Mouse (Mus musculus): ENCODE measurements at regions not wholly inside any gene's neighbourhood (a gene's known extent, or its start where the extent isn't known, plus 50 kb on each side); places are given as distances from the start of the nearest gene placed in this dataset.
"Not testable (repeated sequence)": the region's sequence is repeated elsewhere in the genome, so short reads cannot be mapped to it uniquely, and the experiment has no call there.

DNA sequence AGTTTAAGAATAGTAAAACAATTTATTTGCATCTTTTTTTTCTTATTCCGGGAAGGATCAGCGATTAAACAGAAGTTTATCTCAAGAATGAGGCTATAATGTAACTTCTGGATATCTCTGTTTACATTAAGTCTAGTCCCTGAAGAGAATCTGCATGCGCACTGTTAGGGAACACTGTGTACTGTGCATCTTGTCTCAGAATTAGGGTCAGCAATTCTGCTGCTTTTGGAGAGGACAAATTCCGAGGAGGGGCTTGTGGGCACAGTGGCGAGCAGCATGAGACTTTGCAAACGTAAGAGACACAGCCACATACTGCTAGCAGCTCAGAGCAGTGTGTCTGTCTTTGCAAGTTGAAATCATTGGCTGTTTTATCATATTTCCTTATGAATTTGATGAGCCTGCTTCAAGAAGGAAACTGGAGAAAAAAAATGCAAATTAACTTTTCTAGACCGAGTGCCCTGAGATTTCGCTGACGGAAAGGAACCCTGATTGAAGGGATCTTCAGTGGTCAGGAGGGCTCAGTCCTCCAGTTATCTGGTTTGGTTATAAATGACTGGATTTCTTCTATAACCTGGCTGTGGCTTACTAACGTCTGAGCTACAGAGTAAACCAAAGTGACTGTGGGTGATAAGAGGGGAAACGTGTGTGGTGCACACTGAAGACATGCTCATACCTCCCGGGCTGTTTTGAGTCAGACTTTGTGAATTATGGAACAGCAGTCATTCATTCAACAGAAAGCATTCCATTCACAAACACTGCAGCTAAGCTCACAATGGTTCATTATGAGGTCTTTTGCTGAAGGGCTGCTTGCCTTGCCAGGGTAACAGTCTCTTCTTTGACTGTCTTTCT is 305.1 kb downstream of the Ets1 start:
- no peak for DNase-seq (ENCODE audit: low spot score)

DNA sequence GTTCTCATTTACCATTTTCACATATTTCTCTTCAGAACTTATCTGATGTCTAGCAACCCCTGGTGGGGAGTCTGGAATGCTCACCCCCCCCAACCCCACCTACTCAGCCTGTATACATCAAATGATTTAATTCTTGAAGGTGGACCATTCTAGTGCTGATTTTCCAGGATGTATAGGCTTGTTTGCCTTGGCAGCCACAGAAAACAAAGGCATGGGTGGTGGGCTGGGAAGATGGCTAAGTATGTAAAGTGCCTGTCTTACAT is 305.7 kb downstream of the Ets1 start:
- no peak for DNase-seq (ENCODE audit: low spot score)

DNA sequence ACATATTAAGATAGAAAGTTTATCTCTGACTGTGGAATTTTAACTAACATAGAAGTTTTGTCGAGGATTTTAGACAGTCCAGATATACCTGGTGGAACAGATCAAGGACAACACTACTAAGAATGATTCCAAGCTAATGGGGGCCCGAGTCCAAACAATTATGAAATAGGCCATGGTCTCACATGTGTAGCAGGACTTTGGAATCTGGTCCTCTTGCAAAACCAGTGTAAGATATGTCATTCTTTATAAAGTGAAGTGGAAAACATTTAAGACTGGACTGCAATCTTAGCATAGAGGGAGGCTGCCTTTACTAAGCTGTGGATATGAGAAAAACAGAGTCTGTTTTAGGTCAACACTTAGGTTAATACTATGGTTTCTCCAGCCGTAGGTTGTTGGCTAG is 311.2 kb downstream of the Ets1 start:
- no peak for DNase-seq (ENCODE audit: low spot score)

DNA sequence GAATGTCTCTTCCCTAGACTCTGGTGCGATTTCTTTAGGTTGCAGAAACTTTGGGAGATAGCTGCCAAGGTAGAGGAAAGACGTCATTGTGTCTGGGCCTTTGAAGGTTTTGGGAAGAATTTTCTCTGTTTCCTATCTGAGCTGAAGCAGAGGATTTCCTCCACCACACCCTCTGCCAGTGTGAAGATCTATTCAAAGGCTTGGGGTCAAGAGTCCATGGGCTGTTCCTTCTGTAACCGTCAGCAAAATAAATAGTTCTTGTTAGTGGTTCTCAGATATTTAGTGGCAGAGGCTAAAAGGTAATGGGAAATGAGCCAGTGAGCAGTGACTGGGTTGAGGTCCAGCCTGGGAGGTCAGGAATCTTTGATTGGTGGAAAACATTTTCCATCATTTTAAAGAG is 313.0 kb downstream of the Ets1 start:
- no peak for DNase-seq (ENCODE audit: low spot score)

DNA sequence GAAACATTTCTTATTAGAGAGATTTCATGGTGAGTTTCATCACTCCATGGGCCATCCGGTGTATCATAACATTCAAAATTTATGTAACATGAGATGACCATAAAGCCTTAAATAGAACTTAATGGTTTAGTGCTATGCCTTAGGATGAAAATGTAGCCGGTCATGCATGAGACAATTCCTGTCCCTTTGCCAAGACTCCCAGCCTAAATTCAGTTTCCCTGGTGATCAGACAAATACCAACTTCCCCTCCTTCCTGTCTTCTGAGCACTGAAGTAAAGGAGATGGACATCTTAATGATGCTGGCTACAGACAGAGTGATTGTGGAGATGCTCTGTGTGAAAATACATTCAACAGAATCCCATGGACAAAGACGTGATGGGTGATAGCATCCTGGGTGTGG is 322.7 kb downstream of the Ets1 start:
- DNase-seq (ENCODE audit: low spot score), result no peak

DNA sequence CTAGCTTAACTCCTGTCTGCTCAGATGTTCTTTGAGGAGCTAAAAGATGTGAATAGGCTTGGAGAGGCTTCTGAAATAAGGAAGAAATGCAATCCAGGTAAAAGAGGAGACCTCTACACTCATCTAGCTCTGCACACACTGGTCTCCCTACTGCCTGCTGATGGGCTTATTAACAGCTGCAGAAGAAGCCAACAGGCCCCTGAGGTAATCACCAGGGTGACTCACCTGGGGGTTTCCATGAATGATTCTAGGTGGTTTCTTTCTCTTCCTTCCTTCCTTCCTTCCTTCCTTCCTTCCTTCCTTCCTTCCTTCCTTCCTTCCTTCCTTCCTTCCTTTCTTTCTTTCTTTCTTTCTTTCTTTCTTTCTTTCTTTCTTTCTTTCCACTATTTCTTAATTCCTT is 323.4 kb downstream of the Ets1 start:
- not testable (repeated sequence) for DNase-seq (ENCODE audit: low spot score)

DNA sequence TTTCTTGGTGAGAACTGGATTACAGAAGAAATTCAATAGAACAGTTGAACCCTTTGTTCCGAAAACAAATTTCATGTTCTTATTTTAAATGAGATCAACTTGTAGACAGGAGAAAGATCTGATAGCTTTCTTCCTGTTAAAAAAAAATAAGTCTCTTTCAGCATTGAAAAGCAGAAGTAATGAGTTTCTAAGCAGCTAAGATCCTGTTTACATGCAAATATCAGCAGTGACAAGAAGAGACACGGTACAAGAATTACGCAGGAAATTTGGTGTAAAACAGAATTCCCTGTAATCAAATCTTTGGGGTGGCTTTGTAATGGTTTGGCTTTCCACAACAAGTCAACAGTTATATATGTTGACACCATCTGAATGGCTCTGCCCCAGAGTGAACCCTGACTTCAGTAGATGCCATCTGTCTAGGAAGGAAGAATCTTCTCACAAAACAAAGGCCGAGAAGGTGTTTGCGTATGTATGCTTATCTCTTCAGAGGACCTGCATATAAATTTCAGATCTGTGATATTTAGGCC is 326.7 kb downstream of the Ets1 start:
- no peak for DNase-seq (ENCODE audit: low spot score)

DNA sequence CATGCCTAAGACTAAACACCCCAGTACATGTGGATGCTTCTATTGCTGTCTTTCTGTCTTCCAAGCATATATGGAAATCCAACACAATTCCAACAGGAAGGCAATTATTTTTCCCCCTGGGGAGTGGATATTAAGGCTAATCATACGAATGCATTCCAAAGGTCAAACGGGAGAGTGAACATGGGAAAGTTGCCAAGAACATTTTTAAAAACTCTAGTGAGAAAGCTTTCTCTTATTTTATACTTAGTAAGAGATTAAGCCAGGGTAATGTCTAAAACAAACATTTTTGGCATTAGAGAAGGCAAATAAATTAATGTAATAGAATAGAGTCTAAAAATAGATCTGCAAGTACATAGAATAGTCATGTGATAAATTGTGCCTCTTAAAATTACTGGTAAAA is 332.4 kb downstream of the Ets1 start:
- DNase-seq (ENCODE audit: low spot score), result no peak

DNA sequence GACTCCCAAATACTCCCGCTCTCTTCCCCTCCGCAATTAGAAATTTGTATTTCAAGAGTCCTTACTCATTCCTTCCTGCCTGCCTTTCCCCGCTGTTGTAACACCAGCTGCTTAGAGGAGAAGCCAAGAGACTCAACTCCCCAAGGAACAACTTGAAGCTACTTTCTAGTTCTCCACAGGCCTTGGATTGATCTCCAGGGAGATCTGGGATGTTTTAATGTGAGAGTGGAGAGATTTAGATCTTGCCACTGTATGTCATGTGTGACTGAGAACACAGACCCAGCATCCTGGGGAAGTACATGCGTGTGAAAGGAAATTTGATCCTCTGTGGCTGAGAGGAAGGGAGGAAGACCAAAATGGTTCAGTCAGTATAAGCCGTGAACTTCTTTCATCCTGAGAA is 335.4 kb downstream of the Ets1 start:
- no peak for DNase-seq (ENCODE audit: low spot score)

DNA sequence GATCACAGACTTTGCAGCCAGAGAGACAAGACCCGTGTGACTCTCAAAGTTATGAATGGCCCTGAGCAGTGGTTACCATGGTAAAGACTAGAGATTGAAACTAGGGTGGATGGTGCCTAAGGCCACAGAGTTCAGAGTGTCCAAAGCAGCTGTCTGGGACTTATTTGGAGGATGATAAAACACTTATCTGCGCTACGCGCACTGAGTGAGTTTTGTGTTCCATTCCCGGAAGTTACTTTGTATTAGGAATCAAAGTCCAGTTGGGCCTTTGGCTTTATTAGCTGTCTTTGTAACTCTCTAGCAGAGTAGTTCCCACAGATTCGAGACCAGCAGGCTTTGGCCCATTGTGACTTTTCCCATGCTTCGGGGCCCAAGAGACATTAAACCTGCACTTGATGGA is 335.9 kb downstream of the Ets1 start:
- no peak for DNase-seq (ENCODE audit: low spot score)

DNA sequence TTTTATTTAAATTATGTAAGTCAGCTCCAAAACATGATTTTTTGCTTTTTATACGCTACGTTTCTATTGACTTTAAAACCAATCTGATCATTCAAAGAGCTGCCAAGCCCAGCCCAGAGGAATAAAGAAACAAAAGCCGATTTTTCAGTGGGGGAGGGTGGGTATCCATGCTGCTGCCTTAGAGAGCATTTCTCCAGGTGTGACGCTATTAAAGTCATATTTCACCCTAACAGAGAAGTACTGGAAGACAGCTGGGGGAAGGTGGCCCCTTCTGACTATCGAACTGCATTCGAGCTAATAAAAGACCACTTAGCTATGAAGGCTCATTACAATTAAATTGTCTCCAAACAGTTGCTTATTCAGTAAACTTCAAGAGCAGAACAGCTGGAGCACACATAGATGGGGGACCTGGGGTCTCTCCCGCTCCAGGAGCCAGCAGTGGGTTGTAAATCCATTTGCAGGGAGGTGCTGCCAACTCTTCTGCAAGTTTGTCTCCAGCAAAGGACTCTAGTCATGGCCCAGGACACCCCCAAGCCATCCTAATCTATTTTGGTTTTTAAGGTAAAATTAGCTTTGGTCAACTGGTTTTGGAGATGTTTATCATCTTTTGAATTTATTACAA is 336.5 kb downstream of the Ets1 start:
- DNase-seq (ENCODE audit: low spot score), result no peak

DNA sequence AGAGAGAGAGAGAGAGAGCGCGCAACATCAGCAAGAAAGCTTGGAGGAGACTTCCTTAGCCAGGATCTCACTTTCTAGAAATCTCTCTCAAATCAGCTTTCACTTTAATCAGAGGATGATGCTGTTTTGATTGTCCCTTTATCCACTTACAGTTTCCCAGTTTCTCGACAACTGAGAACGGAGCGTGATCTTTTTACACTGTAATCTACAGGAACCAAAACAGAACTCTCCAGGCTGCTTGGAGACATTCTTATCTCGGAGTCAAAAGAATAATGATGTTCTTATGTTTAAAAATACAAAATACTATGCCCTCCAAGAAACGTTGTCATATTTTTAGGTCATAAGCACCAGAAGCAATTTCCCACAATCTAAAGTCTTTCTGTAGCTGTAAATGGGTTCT is 341.7 kb downstream of the Ets1 start:
- DNase-seq (ENCODE audit: low spot score), result no peak

DNA sequence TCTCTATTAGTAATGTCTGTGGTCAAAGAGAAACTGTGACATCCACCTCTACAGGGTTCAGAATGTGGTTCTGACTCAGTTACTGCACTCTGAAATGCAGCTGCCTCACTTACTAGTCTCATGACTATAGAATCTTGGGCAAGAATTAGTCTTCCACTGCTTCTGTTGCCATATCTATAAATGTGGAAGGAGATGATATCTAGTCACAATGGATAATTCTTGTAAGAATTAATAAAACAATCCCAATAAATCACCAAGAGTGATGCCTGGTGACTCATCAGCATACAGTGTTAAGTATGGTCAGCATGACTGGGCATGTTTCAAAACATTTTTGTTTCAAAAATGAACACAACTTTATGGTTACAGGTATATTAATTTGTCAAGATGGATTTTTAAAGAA is 344.8 kb downstream of the Ets1 start:
- no peak for DNase-seq (ENCODE audit: low spot score)

DNA sequence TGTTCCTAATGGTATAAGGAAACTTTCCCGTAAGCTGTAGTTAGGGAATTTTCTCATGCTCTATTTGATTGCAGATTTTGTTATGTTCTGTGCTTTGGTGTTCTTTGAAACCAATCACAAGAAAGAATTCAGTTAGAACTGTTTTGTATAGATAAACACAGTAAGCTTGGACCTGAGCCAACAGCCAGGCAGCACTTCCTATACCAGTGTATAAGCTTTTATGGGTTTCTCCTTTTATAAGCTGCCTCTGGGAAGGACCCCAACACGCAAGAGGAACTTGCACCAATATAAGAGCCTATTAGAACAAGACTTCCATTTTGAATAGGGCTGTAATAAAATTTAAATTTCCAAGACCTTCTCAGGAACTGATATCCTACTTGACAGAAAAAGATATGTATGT is 347.2 kb downstream of the Ets1 start:
- DNase-seq (ENCODE audit: low spot score), result no peak

DNA sequence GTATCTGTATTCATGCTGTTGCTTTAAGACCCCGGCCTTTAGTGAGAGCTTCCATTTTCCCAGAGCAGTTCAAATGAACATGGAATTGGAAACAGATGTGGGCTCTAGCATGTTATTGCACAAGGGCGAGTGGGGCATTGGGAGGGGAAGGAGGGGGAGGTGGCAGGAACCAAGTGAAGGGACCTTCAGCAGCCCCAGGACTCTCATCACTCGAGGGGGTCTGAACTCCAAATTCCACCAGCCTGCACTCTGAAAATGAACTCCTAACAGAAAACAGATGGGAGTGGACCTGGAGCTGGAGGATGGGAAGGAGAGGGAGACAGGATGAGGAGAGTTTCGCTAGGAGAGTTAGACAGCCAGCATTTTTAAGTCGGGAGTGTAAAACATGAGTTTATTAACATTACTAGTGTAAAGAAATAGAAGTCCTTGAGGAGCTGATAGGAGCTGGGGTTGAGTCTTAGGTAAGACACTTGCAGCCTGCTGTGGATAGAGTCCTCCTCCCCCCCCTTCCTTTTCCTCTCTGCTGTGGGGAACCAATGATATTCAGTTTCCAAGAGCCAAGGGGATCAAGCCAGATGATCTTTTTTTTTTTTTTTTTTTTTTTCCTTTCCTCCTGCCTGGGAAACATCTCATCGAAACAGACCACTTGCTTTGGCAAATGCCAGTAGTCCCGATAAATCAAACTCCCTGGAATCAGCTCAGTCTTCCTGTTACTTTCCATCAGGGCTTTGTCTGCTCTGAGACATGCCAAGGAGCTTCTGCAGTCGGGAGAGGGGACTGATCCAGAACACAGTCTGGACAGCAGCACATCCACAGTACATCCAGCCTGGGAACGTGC is 351.0 kb downstream of the Ets1 start:
- DNase-seq (ENCODE audit: low spot score), result no peak

DNA sequence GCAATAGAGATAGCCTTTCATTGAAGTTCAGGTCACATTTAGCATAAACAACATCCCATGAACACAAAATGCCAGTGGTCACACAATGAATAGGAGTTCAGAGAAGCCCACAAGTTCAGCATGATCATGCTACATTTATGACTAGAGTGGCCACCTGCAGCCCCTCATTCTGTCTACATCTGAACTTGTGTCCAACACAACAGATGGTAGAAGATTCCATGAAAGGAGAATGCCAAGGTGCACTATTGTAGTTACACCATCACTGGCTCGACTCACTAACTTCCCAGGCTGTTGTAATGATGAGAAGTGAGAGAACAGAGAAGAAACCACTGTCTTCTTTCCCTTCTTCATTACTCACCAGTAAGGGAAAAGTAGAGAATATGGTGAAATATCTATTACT is 353.0 kb downstream of the Ets1 start:
- DNase-seq (ENCODE audit: low spot score), result no peak

DNA sequence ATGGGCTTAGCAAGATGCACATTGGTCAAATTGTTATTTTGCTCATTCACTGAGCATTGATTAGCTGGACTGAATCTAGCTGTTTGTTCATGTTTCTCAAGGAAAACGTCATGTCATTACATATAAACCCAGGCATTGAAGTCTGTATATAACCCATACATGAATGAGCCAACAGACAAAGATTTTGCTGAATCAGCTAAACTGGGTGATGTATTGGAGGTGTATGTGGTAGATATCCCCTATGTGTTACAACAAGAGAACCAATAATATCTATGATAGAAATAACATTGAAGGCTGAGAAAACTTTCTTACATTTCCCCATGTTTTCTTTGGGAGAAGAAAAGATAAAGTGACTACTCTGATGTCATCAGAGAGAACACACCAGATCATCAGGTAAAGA is 362.3 kb downstream of the Ets1 start:
- no peak for DNase-seq (ENCODE audit: low spot score)

DNA sequence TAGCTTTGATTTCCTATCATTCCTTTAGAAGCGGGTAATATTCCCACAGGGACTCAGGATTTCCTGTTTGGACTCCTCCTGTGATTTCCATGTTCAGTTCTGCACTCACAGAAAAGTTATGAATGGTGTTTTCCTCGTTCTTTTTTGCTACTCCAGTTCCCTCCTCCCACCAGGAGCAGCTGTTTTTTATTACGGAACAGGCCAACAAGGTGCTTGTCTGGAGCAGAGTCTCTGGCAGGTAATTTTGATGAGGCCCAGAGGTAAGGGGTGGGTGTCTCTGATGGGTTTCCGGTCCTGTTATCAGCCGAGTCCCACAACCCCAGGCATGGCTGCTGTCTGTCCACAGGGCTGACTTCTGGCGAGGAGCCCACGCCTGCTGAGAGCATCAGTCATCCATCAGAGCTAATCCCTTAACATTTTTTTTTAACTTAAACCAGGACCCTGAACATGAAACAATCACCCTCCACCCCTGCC is 364.7 kb downstream of the Ets1 start:
- peak; percentile 39 for DNase-seq (ENCODE audit: low spot score)

DNA sequence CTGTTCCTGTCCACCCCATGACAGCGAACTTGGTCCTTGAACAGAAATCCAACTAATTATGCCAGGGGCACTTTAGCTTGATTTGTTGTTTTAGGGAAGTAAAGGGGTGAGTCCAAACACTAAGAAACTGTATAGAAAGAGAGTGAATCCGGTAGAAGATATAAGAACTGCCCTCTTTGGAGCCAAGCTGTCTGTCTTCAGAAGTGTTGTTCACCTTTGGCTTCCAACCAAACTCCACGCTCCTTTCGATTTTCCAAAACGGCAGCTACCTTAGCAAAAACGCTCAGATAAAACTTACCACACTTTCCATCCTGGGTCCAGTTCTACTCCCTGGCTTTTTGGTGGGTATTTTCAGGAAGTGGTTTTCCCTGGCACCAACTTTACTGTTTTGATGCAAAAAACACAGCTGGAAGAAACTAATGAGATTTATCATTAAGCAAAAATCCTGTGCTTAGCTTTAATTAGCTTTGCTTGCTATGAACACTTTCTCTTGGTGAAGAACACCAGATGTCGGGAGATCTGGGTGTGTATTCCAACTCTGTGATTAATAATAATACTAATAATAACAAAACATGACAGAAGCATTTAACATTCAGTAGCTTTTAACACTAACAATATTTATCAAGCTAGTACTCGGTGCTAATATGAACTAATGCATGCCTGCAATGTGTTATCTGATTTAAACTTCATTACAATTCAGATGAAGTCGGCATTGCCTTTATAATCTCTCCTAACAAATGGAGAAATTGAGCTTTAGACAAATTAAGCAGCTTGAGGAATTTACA is 365.3 kb downstream of the Ets1 start:
- no peak for DNase-seq (ENCODE audit: low spot score)

DNA sequence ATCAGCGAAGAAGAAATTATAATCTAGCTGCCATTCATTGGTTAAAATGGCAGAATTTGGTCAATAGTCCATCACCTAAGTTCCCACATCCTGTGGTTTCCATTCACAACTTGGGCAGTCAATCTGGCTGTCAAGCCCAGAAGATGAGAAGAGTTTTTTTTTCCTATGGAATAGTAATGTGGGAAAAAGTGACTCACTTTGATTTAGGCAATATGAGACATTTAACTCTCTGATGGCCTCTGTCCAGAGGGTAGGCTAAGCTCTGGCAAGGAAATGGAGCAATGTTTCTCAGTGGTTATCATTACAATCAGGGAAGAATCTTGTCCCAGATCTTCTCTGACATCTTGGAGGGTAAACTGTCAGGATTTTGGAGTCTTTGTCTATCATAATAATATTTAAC is 367.9 kb downstream of the Ets1 start:
- no peak for DNase-seq (ENCODE audit: low spot score)

DNA sequence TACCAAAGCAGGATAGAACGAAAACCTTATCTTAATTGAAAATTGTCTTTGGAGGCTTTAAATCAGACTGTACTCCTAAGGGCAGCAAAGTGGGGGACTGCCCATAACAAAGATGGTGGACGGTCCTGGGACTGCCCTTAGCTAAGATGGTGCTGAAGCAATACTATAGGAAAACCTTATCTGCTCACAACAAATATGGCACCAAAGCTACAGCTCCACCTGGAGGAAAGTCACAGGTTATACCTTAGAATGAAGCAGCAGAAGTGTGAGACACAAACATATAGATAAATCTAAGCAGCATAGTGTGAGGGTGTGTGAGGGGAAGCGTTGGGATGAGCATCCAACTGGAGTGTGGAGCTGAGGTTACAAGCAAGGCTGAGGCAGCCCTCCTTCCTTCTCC is 368.5 kb downstream of the Ets1 start:
- DNase-seq (ENCODE audit: low spot score), result no peak

DNA sequence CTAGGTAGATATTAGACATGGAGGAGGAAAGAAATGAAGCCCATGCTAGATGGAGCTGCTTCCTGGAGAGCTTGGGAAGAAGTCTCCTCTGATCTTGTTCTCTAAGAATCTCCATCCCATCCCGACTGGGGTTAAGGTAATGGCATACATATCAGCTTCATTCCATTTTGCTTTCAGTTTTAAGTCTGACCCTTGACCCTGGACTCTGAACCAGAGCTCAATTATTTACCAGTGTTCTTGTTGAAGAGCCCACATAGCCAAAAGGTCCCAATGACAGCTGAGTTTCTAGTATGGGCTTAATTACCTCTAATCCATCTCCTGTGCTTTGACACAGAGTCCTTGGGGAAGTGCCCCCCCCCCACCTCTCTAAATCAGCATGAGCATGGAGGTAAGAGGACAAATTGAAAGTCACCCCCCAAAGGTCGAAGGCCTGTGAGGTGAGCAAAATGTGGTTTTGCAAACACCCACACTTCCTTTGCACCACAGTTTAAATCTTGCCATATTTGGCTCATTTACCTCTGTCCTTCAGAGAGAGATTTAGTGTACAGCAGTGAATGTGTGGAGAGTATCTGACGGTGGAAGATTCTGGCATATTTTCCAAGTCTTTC is 371.5 kb downstream of the Ets1 start:
- DNase-seq (ENCODE audit: low spot score), result no peak
